Mouse (Mus musculus) gonadal fat pad, adult 2 months (tissue): Measurements from ENCODE around the gene Slc15a3. TPM values are rescaled to one million over a fixed set of nuclear protein-coding genes. Genes with fewer than 3 reads are reported as not detected.
A peak's percentile ranks its signal among the peaks of the same experiment; 100 is the strongest.

Source experiments
- DNase-seq: peaks from one replicate; pipeline ENCODE4 v3.0.0-alpha.2; 2012; ENCODE audit warnings: low read depth
- polyA plus RNA-seq: library from polyadenylated mRNA; depleted of rRNA; stranded (reverse); fragments of >200 nt; gene quantifications from 2 replicates; pipeline ENCODE4 v1.2.3, GENCODE M21; 2012

Slc15a3 gene
- polyA plus RNA-seq, 1 experiment: 6.3 TPM

GRCm38 (mm10) chr19:10869886-10870527 lies 30.5 kb downstream of the Slc15a3 start, which contains the start of gene Tmem132a:
Tmem132a (minus strand) TSS chr19:10869940.
- DNase-seq: no peak

DNA sequence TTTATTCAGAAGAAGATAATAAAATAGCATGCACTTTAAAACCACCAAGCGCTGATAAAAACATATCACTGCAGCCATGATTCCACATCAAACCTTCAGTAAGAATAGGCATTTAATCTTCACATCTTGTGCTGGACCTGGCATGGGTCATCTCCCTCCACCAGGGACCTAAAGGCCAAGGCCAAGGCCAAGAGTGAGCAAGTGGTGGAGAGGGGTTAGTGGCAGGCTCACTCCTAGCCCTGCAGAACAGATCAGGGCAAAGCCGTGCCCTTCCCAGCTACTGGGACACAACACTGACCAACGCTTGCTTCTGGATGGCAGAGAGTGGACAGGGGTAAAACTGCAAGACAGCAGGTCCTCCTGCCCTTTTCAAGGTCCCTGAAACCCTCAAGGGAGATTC lies 31.1 kb downstream of the Slc15a3 start:
- no peak for DNase-seq

GRCm38 (mm10) chr19:10871328-10871961 lies 31.9 kb downstream of the Slc15a3 start:
- no peak for DNase-seq

GRCm38 (mm10) chr19:10878201-10878837 lies 38.8 kb downstream of the Slc15a3 start:
- no peak for DNase-seq

DNA sequence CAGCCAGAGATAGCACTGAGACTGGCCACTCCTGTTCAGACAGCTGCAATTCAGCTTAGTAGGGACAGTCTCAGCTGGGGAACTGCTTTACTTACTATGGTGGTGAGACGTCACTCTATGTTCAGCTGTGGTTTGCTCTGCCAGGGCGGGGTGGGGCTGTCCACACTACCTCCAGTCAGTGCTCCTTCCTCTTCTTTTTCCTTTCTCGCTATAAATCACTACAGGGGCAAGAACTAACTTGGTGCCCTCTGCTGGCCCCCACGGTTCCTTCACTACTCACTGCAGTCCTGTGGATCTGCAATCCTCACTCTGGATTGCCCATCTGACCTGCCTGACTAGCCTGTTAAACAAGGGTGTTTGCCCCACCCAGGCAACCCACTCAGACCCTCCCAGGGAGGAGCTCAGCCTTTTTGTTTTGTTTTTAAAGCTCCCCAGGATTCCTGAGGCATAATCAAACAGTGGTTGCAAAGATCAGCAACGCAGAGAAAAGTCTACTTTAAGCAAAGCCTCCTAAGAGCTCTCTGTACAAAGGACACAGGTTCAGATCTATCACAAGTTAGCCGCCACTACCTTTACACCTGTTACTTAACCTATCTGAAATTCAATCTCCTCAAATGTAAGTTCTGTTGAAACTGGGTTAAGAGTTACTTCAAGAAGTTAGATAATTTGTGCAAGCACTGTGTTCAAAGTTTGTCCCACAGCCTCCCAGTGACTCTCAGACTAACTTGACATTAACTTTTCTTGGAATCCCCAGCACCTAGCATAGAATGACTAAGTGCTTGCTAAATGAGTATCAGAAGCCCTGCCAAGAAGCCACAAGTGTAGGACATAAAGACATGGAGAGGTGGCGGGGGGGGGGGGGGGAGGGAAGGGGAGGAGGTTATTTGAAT lies 40.8 kb downstream of the Slc15a3 start:
- peak; percentile 95 for DNase-seq

DNA sequence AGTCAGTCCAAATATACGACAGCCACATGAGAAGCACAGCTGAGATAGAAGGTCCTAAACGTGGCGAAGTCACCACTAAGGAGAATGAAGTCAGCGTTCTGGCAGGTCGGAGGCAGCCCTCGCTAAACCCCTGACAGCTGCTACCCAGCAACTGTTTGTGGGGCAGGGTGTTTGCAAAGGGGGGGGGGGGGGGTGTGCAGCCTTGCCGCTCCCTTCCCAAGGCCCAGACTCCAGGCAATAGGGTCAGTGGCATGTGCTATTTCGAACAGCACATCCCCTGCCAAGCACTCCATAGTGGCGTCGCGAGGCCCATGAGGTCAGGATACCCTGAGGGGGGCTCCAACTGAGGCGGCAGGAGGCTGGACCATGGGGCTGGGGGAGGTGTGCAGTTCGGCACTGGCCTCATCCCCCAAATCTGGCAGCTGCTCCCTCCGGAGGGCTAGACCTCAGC lies 41.5 kb downstream of the Slc15a3 start:
- no peak for DNase-seq

DNA sequence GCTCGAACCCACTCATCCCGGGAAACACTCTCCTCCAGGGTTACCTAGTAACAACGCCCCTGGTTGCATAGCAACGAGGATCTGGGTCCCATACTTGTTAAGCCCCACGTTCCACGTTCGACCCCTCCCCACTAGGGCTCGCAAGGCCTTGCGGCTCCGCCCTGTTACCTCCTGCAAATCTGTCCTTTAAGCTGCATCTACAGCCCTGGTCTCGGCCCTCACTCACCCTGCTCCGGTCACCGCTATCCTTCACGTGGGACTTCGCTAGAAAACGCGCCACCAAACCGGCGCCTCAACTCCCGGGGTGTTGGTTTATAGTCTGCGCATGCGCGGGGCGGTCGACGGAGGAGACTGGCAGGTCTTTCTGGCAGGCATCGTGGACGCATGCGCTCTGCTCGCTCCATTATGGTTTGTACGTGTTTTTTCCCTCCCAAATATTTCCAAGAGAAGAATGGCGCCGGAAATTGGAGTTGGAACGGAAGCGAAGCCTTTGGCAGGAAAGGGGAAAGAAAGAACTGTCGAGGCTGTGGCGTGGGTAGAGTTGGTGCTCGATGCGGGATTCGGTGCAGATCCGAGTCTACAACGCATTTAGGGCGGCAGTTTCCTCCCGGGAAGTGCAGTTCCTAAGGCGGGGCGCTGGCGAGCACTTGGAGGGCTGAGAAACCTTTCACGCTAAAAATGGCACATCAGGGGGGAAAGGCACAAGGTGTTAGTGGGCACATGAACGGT lies 42.1 kb downstream of the Slc15a3 start, which contains the start of gene Tmem109:
Tmem109 (minus strand) TSS at position 576 of the 729 bp plus-strand sequence.
- DNase-seq: no peak

DNA sequence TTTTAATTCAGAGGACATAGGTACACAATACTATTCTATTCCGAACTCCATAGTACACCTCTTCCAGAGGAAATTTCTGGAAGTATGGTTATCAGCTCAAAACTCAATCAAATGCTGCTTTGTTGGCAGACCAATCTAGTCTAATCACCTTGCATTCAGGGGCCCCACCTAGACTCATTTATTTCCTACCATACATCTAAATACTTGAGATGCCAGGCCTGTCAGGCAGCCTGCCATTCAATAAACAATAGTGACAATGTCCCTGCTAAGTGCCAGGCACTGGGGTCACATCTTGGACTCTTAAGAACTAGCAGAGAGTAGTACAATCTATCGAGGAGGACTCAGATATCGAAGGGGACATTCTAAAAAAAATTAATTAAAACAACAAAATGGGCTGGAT lies 52.7 kb downstream of the Slc15a3 start:
- DNase-seq: no peak

DNA sequence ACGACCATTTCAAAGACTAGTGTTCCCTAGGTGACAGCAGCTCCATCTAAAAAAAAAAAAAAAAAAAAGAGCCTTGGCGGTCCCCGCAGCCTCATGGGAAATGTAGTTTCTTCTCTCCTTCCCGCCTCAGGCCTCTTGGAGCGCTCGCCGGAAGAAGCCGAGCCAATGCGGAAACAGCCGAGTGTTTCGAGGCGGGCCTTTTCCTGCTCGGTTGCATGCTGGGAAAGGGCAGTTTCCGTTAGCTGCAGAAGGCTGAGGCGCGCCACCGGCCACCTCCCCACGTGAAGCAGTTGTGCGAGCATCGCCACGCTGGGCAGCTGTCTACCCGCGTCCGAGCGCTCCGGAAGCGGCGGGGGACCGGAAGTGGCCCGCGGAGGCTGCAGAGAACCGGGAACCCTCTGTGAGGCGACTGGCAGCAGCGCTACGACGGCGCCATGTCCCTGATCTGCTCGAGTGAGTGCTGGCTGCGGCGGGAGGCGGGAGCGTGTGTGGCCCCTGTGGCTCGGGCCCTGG lies 55.5 kb downstream of the Slc15a3 start, which contains the start of gene Prpf19:
Prpf19 (plus strand) TSS at position 216 of the 513 bp plus-strand sequence.
- no peak for DNase-seq

GRCm38 (mm10) chr19:10895708-10896107 lies 56.2 kb downstream of the Slc15a3 start:
- no peak for DNase-seq

DNA sequence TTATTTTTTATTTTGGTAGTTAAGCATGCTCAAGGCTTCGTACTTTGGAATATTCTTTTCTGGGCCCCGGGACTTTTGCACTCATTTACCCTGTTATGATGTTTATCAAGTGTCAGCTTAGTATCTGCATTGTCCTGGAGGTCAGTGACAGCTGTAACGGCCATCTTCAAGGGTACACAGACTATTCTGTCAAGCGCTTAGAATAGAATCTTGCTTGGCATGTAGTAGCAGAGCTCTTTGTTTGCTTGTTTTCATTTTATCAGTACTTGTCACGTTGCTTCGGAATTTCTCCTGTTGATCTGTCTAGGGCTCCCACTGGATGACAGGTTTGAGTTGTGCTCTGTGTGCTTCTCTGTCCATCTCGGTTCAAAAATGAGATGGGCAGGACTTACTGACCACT lies 57.3 kb downstream of the Slc15a3 start:
- DNase-seq: no peak

DNA sequence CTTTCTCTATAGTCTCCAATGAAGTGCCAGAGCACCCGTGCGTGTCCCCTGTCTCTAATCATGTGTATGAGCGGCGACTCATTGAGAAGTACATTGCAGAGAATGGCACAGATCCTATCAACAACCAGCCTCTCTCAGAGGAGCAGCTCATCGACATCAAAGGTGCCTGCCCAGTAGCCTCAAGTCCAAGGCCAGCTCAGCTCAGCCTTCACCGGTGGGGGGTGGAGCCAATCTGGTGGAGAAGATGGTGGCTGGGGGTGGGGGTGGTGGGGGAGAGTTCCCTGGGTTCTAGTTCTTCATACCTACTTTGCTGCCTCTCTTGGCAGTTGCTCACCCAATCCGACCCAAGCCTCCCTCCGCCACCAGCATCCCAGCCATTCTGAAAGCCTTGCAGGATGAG lies 58.0 kb downstream of the Slc15a3 start:
- DNase-seq: no peak

DNA sequence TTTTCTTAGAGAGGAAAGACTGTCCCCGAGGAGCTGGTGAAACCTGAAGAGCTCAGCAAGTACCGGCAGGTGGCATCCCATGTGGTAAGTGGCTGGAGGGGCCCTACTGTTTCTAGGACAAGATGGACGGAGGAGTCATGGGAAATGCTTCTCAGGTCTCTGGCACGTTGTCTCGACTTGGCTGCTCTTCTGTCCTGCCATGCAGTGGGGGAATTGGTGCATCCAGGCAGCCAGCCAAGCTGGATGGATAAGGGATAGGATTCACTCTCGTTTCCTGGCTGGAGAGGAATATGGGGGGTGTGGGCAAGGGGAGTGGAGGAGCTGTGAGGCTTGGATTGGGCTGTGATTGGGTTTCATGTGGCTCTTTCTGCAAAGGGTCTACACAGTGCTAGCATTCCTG lies 60.8 kb downstream of the Slc15a3 start:
- no peak for DNase-seq

- DNase-seq: no peak
Measured at GRCm38 (mm10) chr19:10901046-10901445, 61.5 kb downstream of the Slc15a3 start.

- DNase-seq: no peak
Measured at GRCm38 (mm10) chr19:10904512-10904911, 65.0 kb downstream of the Slc15a3 start.

DNA sequence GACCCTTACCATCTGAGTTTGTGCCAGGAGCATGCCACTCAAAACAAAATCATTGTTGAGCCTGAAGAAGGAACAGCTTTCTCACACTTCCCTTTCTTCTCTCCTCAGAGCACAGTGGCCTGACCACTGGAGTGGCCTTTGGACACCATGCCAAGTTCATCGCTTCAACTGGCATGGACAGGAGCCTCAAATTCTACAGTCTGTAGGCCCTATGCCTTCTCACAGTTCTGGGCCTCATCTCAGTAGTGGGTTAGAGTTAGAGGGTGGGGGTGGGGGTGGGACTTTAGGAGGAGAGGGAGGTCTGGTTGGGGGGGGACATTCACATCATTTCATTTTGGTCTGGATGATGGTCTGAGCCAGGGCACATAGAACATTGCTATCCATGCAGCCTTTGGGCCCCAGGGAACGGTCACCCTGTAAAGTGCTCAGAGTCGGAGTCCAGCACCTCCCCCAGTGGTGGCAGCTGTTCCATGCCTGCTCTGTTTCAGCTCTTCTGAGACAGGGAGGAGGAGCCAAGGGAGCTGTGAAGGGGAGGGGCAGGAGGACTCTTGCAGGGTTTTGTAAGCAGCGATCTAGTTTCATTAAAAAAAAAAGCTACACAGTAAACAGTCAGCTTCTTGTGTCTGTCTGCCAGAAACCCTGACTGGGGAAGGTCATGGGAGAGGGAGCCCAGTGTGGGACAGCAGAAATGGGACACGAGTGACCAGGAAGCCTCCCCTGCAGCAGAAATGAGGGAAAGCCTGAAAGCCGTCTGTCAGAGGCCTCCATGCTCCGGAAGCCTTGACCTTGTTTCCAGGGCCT lies 65.6 kb downstream of the Slc15a3 start:
- DNase-seq: no peak

DNA sequence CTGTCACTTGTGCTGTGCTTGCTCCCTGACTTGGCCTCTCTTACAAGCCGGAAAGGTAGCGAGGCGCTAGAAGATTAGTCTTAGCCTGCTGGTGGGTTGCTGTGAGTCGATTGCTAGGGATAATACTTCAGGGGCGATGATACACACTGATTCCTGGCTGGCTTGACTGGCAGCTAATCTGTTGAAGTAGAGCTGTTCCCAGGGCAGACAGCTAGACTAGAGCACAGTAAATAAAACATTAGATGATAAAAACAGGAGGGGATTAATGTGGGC lies 66.1 kb downstream of the Slc15a3 start:
- DNase-seq: no peak

GRCm38 (mm10) chr19:10907891-10908290 lies 68.4 kb downstream of the Slc15a3 start:
- DNase-seq: no peak
